Mouse (Mus musculus) intestine, postnatal 0 days (tissue): ENCODE data around the gene Ovol3. TPM values are rescaled to one million over a fixed set of nuclear protein-coding genes. Genes with fewer than 3 reads are reported as not detected.

Experiments
- ATAC-seq: fragments of 200-750 bp; cut with Nextera tagmentation; 2 replicates; pipeline ENCODE4 v1.8.0; 2017; ENCODE audit warnings: mild to moderate bottlenecking, moderate TSS enrichment, moderate library complexity
- H3K27ac ChIP-seq: fragments of 300-500 bp; sonication (generic); 2 replicates; pipeline ENCODE4 v1.5.1; 2014; ENCODE audit warnings: mild to moderate bottlenecking, low read depth, low read length, moderate library complexity
- H3K27me3 ChIP-seq: fragments of 300-500 bp; sonication (generic); replicated peaks from 2 replicates; pipeline ENCODE4 v1.6.1; 2014; ENCODE audit warnings: low read length, mixed read lengths; ENCODE audit not compliant: control insufficient read depth, insufficient read depth
- H3K36me3 ChIP-seq: fragments of 300-500 bp; sonication (generic); 2 replicates; pipeline ENCODE4 v1.6.1; 2014; ENCODE audit warnings: mild to moderate bottlenecking, moderate library complexity; ENCODE audit not compliant: control insufficient read depth, insufficient read depth
- H3K4me1 ChIP-seq: fragments of 300-500 bp; sonication (generic); replicated peaks from 2 replicates; pipeline ENCODE4 v1.6.1; 2014; ENCODE audit warnings: antibody characterized with exemption, low read length, mixed read lengths; ENCODE audit not compliant: control insufficient read depth, insufficient read depth
- H3K4me2 ChIP-seq: fragments of 300-500 bp; sonication (generic); replicated peaks from 2 replicates; pipeline ENCODE4 v1.6.1; 2014; ENCODE audit warnings: low read depth, mild to moderate bottlenecking, moderate library complexity
- H3K4me3 ChIP-seq: fragments of 300-500 bp; sonication (generic); 2 replicates; pipeline ENCODE4 v1.5.1; 2014; ENCODE audit warnings: low read depth, low read length
- H3K9ac ChIP-seq: fragments of 300-500 bp; sonication (generic); 2 replicates; pipeline ENCODE4 v1.6.1; 2014; ENCODE audit warnings: mild to moderate bottlenecking, low read depth, low read length
- H3K9me3 ChIP-seq: fragments of 300-500 bp; sonication (generic); 2 replicates; pipeline ENCODE4 v1.6.1; 2016; ENCODE audit warnings: mixed run types; ENCODE audit not compliant: control insufficient read depth
- CTCF ChIP-seq: sonication (generic); IDR thresholded peaks from 2 replicates; pipeline ENCODE4 v1.5.1; 2016; ENCODE audit warnings: low read depth, mild to moderate bottlenecking, control low read depth, antibody characterized with exemption, moderate library complexity
- WGBS: fragments of 180-500 bp; shearing (Covaris S2); extraction: QIAGEN DNeasy Blood & Tissue Kit; methylation state at CpG from one replicate; pipeline ENCODE4 v1.1.7; 2014; 5-methylcytosine and 5-hydroxymethylcytosine counted together
- polyA plus RNA-seq: library from polyadenylated mRNA; unstranded; fragments of >200 nt; fragmentation: Nextera tagmentation; extraction: Ambion mirVana; gene quantifications from 2 replicates; pipeline ENCODE4 v1.2.1, GENCODE M21; 2015

Gene Ovol3
- polyA plus RNA-seq, 1 experiment from 2014 or later = not detected

- TF ChIP-seq CTCF = no peak
- WGBS = 59% methylated on average over 2 of the region's 2 CpGs
- no peak for ATAC-seq
- Histone ChIP-seq H3K9me3 (no peaks in the 10 kb centered on the region), H3K9ac (no peak overlapping the region), H3K4me3 (no peak overlapping the region), H3K4me1 (no peaks in the 10 kb centered on the region), H3K27ac (no peak overlapping the region), H3K27me3 (no peaks in the 10 kb centered on the region), H3K36me3 (no peaks in the 10 kb centered on the region), H3K4me2 (no peak overlapping the region)
Measured at GRCm38 (mm10) chr7:30278911-30279310, 43.4 kb upstream of the Ovol3 start.

- no peak for ATAC-seq
- no peak overlapping the region for H3K9ac ChIP-seq
- H3K36me3 ChIP-seq = peaks cover 16% of the 10 kb centered on the region
- no peaks in the 10 kb centered on the region for H3K27me3 ChIP-seq
- no peak for TF ChIP-seq CTCF
- 65% methylated on average over 6 of the region's 6 CpGs for WGBS
- H3K4me1 ChIP-seq = no peaks in the 10 kb centered on the region
- H3K9me3 ChIP-seq = no peaks in the 10 kb centered on the region
- H3K4me2 ChIP-seq = no peak overlapping the region
- no peak overlapping the region for H3K4me3 ChIP-seq
- no peak overlapping the region for H3K27ac ChIP-seq
Measured at GRCm38 (mm10) chr7:30274383-30274782, 38.9 kb upstream of the Ovol3 start.

- TF ChIP-seq CTCF = no peak
- no peaks in the 10 kb centered on the region for H3K27me3 ChIP-seq
- no peaks in the 10 kb centered on the region for H3K4me1 ChIP-seq
- no peak overlapping the region for H3K9ac ChIP-seq
- H3K27ac ChIP-seq = no peak overlapping the region
- no peak overlapping the region for H3K4me2 ChIP-seq
- H3K36me3 ChIP-seq = peaks cover 34% of the 10 kb centered on the region
- no peak overlapping the region for H3K4me3 ChIP-seq
- H3K9me3 ChIP-seq = no peaks in the 10 kb centered on the region
- ATAC-seq = no peak
- WGBS = 86% methylated on average over 4 of the region's 4 CpGs
Measured at GRCm38 (mm10) chr7:30269641-30270040, 34.1 kb upstream of the Ovol3 start.

GRCm38 (mm10) chr7:30266780-30267179 lies 31.3 kb upstream of the Ovol3 start:
- no peak overlapping the region for H3K27ac ChIP-seq
- no peak overlapping the region for H3K4me3 ChIP-seq
- H3K36me3 ChIP-seq = peaks cover 44% of the 10 kb centered on the region
- H3K4me1 ChIP-seq = no peaks in the 10 kb centered on the region
- no peaks in the 10 kb centered on the region for H3K9me3 ChIP-seq
- ATAC-seq = no peak
- no peaks in the 10 kb centered on the region for H3K27me3 ChIP-seq
- H3K4me2 ChIP-seq = no peak overlapping the region
- no peak for TF ChIP-seq CTCF
- 79% methylated on average over 3 of the region's 3 CpGs for WGBS
- no peak overlapping the region for H3K9ac ChIP-seq

- ATAC-seq = no peak
- no peaks in the 10 kb centered on the region for H3K9me3 ChIP-seq
- no peaks in the 10 kb centered on the region for H3K27me3 ChIP-seq
- no peak overlapping the region for H3K4me3 ChIP-seq
- no peaks in the 10 kb centered on the region for H3K4me1 ChIP-seq
- peaks cover 44% of the 10 kb centered on the region for H3K36me3 ChIP-seq
- WGBS = 87% methylated on average over 7 of the region's 7 CpGs
- no peak overlapping the region for H3K27ac ChIP-seq
- TF ChIP-seq CTCF = no peak
- H3K9ac ChIP-seq = no peak overlapping the region
- no peak overlapping the region for H3K4me2 ChIP-seq
Measured at GRCm38 (mm10) chr7:30265935-30266334, 30.4 kb upstream of the Ovol3 start.

GRCm38 (mm10) chr7:30265531-30265930 lies 30.0 kb upstream of the Ovol3 start:
- no peak for TF ChIP-seq CTCF
- no peak for ATAC-seq

GRCm38 (mm10) chr7:30265041-30265440 lies 29.5 kb upstream of the Ovol3 start:
- no peak for ATAC-seq
- no peak for TF ChIP-seq CTCF

More at GRCm38 (mm10) chr7:30265531-30265930, 30.0 kb upstream of the Ovol3 start:
- H3K4me3 ChIP-seq = no peak overlapping the region
- H3K27me3 ChIP-seq = no peaks in the 10 kb centered on the region
- no peak overlapping the region for H3K27ac ChIP-seq
- WGBS = 90% methylated on average over 5 of the region's 5 CpGs
- H3K9ac ChIP-seq = no peak overlapping the region
- peaks cover 41% of the 10 kb centered on the region for H3K36me3 ChIP-seq
- H3K4me2 ChIP-seq = no peak overlapping the region
- no peaks in the 10 kb centered on the region for H3K4me1 ChIP-seq
- no peaks in the 10 kb centered on the region for H3K9me3 ChIP-seq

More at GRCm38 (mm10) chr7:30265041-30265440, 29.5 kb upstream of the Ovol3 start:
- 56% methylated on average over 2 of the region's 2 CpGs for WGBS
- Histone ChIP-seq H3K36me3 (peaks cover 39% of the 10 kb centered on the region), H3K27me3 (no peaks in the 10 kb centered on the region), H3K9me3 (no peaks in the 10 kb centered on the region), H3K27ac (no peak overlapping the region), H3K4me3 (no peak overlapping the region), H3K4me1 (no peaks in the 10 kb centered on the region), H3K4me2 (no peak overlapping the region), H3K9ac (no peak overlapping the region)
